Mouse (Mus musculus): ENCODE results near the gene St3gal3.
A peak's percentile ranks its signal among the peaks of the same experiment; 100 is the strongest.

The St3gal3 gene

DNA sequence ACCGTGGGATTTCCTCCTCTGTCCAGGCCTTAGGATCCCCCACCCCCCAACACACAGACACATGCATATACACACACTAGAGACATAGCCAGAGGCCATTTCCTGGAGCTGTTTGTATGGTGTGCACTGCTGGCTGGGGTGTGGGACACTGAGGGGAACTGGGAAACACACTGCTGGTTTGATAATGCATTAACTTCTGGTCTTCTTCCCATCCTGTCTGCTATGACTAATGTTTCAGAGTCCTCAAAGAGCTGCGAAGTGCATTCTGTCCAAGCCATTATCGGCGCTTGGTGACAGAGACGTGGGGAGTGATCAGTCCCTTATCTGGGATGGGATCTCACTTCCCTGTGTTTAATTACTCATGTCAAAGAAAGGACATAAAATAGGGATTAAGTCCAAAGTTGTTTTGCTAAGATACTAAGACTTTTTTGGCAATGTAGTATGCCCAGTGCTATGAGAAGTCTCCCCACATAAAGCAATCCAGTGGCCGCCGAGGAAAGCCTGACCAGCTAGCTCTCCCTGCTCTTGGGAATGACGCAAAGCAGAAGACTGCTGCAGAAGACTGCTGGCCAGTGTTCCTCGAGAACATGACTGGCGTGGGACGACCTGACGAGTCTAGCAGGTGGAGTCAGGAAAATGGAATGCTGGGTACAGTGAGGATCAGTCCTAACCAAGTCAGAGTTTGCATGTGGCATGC lies 85.0 kb downstream of the St3gal3 start:
- no peak for DNase-seq

DNA sequence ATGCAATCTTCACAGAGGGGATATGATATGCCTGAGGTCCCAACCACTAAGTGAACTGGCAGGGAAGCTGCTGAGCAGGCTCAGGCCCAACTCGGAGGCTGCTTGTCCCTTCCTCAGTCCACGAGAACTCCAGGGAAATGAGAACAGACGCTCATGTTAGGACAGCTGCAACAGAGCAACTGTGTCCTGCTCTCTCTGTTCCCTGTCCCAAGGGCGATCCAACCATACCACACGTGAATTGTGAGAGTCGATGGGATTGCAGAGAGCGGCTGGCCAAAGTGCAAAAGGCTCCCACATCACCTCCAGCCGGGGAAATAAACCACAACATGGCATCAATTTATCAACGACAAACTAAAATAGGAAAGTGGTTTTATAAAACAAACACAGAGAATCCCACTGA lies 90.2 kb downstream of the St3gal3 start:
- peak in 1 of 2 experiments; percentile 38 for DNase-seq

DNA sequence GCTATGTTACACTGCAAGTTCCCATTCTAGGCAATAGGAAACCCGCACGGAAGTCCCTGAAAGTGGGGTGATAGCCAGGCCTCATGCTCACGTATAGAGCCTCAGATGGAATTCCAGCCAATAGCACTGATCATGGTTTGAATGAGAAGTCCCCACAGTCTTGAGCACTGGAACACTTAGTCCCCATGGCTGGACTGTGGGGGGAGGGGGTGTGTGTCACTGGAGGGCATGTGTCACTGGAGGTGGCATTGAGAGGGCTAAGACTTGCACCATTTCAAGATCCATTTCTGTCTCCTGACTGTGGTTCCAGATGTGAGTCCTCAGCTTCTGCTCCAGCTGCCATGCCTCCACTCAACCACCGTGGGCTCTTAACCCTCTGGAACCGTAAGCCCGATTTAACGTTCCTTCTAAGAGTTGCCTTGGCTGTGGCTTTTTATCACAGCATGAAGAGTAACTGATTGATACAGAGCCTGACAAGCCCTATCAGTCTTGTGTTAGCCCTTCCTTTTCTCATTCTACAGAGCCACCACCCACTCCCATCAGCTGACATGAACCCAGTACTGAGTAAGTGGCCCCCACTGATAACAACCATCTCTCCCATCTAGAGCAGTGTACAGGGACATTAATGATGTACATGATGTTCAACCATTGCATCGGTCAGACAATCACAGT lies 91.2 kb downstream of the St3gal3 start:
- no peak for DNase-seq

DNA sequence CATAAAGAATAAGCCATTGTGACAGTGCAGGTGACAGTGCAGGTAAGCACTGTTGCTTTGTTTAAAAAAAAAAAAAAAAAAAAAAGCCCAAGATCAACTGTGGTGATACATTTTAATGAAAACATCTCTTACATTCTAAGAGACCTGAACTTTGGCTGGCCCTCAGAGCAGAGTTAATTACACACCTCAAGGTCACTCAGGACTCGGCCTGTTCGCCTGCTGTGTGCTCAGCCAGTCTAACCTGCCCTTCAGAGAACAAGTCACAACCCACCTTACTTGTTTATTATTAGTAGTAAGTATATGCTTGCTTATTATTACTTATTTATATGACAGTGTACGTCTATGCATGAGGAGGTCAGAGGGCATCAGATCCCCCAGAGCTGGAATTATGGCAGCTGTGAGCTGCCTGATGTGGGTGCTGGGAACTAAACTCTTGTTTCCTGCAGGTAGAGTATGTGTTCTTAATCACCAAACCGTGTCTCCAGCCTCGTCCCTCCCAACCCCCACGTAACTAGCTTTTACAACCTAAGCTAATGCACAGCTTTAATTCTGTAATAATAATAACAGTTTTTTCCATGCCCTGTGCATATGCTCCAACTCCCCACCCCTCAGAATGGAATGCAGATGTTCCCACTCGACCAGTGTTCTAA lies 91.9 kb downstream of the St3gal3 start:
- DNase-seq = peak; percentile 78 to 83

DNA sequence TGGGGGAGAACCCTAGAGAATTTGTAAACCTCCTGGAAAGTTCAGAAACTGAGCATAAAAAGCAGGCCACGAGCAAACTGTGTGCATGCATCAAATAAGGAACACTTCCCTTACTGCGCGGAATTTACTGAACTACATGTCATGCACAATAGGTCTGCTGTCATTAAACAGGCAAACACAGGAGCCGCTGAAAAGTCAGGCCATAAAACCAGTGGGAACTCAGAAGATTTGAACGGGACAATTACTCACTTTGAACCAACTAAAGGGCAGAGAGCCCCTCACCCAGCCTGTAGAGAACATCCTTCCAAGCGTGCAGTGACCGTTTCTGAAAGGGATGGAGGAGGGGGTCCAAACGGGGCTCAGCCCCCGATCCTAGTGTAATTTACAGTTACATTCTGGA lies 93.6 kb downstream of the St3gal3 start:
- DNase-seq = no peak

DNA sequence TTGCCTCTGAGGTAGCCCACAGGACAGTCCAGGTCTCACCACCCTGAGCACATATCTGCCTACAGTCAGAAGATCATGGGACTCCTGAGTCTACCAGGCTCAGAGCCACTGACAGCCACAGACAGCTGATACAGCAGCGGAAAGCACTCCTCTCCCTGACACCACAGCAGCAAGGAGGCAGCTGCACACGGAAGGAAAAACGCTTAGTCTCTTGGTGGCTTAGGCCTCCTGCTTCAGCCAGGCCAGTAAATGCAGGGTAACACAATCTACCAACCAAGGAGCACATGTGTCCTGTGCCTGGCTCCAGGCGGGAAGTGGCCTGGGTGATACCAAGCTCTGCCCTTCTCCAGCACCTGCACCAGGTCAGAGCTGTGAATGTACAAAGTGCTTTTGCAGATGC lies 94.1 kb downstream of the St3gal3 start:
- DNase-seq = no peak

DNA sequence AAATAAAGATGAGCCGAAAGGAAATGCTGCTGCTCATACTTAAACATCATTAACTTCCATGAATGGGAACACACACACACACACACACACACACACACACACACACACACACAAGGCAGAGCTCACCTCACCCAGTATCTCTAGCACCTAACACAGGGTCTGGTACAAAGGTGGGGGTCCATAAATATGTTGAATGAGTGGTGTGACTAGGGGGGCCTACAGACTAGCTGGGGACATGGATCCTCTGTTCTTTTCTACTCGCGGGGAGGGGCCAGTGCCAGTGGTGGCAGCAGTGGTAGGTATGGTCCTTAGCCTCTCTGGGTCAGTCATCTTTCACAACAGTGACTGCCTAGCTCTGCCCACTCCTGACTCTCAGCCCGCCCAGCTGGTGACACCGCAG lies 94.8 kb downstream of the St3gal3 start:
- DNase-seq = no peak

DNA sequence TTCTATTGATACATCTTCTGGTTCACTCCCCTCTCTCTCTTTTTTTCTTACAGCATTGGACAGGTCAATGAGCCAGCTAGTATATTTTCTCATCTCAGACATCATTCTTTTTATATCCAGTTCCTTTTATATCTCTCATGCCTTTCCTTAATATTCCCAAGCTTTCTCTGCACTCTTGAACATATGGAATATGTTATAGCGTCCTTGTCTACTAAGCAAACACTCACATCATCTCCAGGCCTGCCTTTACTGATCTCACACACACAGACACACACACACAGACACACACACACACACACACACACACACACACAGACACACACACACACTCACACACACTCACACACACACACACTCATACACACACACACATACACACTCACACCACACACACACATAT lies 96.7 kb downstream of the St3gal3 start:
- no peak for DNase-seq

DNA sequence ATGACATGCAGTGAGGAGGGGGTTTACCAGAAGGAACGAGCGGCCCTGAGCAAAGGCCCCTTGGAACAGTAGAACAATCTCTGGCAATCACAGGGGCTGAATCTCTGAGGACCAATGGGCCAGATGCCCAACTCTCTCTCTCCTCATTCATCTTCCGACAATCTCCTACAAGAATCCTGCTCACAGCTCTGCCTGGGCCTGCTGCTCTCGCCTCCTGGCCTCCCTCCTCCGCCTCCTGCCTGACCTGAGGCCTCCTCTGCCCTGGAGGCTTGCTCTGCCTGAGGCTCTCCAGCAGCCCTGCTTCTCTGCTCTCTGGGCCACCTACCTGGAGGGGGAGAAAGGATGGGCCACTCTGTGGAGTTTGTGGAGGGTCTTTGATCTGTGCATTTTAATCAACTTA lies 97.3 kb downstream of the St3gal3 start:
- no peak for DNase-seq

DNA sequence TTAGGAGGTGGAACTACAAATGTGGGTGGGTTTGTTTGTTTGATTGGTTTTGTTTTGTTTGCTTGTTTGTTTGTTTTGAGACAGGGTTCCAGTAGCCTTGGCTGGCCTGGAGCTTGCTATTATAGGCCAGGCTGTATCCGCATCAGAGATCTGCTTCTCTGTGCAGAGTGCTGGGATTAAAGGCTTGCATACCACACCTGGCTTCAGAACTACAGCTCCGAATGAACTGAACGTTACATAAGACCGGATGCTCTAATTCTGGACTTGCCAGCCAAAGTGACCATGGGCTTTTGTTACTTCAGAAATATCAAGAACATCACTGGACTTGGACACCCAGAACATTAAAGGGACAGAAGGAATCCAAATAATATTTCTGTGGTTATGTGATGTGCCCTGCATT lies 98.2 kb downstream of the St3gal3 start:
- no peak for DNase-seq

DNA sequence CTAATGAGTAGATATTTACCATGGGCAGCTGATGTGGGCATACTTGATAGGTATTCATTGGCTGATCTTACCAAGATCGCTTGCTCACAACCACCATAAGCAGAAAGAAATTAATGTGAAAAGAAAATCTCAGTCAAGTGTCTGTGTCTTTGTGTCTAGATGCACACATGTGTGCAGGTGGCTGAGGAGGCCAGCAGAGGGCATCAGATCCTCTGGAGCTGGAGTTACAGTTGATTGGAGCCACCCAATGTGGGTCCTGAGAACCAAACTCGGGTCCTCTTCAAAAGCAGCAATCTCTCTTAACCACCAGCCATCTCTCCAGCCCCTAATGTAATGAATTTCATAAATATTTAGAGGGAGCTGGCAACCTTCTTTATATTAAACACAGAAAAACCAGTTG lies 99.6 kb downstream of the St3gal3 start:
- DNase-seq = no peak

DNA sequence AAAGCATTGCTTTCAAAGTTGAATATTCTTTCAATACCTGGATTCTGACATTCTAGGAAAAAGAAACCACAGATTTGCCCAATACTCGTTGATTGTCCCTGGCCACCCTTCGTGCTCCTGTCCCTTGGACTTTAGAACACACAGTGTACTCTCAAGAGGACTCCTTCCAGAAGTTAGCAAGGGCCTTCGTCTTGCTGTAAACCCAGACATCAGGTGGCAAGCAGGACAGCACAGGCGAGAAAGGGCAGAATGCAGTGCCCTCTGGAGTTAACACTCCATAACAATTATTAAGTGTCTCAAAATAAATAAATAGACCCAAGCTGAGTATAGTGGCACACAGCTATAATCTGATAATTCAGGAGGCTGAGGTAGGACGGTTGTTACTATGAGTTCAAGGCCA lies 101.7 kb downstream of the St3gal3 start:
- DNase-seq = peak in 1 of 2 experiments; percentile 35

DNA sequence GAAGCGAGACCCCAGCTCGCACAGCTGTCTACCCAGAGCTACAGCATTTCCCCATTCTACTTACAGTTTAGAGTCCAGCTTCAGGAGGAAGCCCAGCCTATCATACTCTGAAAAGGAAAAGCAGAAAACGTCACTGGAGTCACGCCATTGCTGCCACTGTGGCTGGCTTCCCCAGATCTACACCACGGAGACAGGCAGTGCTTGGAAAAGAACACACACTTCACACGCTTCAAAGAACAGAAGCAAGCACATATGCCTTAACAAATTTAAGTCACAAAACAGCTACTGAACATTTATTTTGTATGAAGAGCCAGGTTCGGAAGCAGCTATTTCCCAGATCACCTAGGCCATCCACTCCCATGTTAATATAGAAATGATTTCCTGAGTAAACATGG lies 102.9 kb downstream of the St3gal3 start:
- DNase-seq = no peak

DNA sequence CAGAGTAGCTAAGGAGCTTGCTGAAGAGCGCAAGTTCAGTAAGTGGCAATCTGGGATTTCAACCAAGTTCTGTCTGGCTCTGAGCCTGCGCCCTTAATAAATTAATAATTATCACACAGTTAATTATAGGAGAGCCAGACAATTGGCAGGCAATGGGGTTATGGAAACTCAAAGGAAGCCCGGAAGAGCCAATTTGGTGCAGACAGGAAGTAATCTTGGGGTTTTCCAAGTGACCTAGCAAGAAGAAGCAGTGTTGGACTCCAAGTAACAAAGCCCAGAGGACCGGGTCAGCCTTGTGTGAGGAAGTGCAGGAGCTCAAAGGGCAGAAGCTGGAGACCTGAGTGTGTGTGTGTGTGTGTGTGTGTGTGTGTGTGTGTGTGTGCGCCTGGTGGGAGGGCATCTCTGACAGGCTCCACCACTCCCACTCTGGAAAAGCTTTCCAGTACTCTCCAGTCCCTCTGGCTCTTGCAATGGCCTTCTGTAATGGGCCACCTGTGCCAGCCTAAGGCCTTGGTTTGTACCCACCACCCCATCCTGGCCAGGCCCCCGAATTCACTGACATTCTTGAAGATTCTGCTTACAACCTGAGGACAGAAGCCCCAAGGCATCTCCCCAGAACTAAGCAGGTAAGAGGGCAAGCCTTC lies 103.5 kb downstream of the St3gal3 start:
- DNase-seq = peak; percentile 85 to 89

DNA sequence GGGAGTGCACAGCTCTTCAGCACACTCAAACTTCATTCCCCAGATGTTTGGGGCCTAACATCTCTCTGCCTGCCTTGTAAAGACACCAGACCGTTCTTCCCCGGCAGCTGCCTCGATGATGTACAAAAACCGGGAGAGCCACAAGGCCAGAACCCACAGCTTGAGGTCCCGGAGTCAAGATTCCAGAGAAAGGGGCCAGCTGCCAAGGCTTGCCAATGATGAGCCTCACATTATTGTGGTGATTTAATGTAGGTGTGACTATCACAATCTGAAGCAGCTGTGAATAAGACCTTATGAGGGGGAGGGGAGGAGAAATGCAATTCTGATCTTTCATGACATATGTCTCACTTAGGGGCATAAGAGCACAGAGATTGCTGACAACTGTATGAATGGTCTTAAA lies 104.4 kb downstream of the St3gal3 start:
- no peak for DNase-seq

DNA sequence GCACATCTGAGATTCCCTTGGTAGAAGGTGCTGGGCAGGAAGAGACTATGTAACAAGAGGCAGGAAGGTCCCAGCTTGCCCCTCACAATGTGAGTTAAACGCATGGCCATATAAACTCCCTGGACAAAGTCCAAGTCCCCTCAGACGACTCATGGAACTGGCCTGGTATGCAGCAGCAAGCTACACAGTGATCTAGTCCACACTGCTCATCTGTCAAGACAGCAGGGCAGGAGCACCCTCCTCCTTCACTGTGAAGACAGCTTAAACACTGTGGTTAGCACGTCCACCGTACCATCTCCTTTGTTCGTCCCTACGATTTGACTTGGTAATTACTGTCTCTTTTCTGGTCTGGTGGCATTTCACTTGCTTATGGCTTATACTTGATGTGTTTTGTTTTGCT lies 104.8 kb downstream of the St3gal3 start:
- no peak for DNase-seq

DNA sequence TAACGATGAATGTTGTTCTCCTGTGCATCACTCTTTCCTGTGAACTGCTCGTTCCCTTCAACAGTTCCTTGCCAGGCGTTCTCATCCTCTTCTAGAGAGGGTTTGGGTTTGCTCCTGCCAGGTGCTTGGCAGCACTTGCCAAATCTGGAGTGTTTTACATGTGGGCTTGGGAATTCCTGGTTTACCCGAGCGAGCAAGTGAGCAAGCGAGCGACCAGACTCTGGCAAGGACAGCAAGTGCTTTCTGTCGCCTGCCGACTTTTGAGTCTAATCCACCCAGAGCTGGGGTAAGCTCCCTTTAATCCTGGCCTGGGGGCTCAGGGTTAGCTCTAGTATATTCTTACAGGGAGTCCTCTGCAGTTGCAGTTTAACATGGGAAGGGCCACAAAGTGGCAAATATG lies 105.7 kb downstream of the St3gal3 start:
- peak; percentile 51 to 57 for DNase-seq

DNA sequence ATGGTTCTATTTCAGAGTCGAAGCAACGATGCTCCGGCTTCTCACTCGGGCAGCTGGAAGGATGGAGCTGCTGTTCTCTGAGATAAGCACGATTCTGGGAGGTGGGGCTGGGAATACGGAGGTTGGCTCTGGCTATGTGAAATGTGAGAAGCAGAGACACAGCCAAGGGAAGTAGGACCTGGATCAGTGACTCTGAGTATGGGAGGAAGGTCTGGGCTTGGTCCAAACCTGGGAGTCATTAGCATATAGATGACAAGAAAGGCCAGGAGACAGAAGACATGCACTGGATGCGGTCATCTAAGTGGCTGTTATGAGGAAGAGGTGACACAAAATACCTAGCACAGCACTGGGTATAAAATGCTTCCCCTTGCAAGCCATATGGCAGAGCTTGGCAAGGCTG lies 108.8 kb downstream of the St3gal3 start:
- DNase-seq = peak in 1 of 2 experiments; percentile 38

DNA sequence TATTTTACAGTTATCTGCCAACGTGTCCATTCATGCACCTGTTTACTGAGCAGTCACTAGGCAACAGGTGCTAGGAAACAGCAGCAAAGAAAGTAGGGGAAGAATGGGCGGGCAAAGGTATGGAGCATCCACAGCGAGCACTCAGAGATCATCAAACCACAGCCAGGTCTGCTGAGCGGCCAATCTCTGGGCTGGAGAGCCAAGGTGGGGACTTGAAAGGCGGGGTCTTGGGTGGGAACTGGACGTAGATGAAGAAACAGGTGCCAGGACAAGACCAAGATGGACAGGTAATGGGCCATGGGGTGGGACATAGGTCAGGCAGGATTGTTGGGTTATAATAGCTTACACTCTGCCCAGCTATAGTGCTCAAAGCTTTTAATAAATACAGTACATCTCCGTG lies 109.3 kb downstream of the St3gal3 start:
- no peak for DNase-seq

DNA sequence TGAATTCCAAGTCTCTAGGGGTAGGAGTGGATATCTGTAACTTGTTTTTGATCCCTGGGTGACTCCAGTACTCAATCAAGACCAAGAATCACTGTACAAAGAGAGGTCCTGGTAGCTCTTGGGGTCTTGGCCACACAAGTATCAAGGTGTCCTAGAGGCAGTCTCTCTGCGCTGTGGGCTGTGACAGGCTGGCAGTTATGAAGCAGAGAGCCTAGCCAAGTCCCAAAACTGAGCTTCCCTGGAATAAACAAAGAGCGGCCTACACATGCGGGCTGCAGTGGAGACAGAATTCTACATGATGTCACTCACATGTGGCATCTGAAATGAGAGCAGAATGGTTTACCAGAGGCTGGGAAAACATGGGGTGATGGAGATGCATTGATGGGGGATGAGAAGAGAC lies 111.9 kb downstream of the St3gal3 start:
- DNase-seq = no peak

DNA sequence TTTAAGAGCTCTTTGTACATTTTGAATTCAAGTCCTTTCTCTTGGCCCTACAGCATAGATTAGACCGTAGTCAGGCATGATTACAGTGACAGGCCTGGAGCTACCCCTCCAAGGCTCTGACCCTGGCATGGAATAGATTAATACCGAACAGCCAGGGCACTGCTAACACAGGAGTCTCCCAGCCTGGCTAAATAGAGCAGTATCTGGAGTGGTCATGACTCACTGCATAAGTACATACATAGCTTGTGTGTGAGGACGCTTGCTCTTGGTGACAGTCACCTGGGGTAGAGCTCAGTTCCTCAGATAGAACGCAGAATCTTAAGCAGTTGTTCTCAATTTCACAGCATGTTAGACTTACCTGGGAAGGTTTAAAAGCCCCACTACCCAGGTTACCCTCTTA lies 112.3 kb downstream of the St3gal3 start:
- DNase-seq = no peak

DNA sequence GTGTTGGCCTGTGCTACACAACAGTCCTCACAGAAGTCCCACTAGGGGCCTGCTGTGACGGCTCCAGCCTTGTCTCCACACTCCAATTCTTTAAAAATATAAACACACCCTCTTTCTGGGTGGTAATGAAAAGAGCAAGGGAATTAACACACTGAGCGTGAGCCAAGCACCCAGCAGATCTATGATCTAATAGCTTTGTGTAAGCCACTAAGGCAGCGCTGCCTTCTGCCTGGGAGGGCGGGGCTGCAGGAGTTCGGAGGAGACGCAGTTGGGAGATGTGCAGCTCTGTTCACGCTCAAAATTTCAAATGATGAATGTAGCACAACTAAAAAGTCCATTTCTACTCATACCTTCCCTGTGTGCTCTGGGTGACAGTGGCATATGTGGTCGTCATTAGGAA lies 115.1 kb downstream of the St3gal3 start:
- no peak for DNase-seq

DNA sequence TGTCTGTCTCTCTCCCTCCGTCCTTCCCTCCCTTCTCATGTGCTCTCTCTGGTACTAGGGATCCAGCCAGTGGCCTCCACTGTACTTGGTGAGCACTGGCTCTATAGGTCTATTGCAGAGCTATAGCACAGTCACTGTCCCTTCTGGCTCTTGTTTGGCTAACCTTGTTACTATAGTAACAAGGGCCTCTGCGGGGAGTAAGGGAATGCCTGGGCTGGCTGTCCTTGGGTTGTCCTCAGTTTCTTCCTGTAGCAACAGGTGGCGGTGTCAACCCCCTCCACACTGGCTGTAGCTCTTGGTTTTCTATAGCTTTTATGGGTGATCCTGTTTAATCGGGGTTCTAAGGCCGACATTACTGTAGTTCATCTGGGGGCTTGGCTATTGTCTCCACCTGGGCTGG lies 115.5 kb downstream of the St3gal3 start:
- no peak for DNase-seq
